Mouse (Mus musculus) embryo, embryonic 9.5 days (tissue): ENCODE data around the gene Hrc.

Experiments
- DNase-seq: peaks from one replicate; pipeline ENCODE4 v3.0.0-alpha.2; 2017; ENCODE audit errors: extremely low spot score

Hrc gene

GRCm38 (mm10) chr7:45335056-45335455, at the start of gene Hrc:
Gene Hrc, plus strand, starts transcription at chr7:45335290.
- DNase-seq: no peak

- DNase-seq: no peak
Measured at GRCm38 (mm10) chr7:45286486-45286885, 48.6 kb upstream of the Hrc start.

DNA sequence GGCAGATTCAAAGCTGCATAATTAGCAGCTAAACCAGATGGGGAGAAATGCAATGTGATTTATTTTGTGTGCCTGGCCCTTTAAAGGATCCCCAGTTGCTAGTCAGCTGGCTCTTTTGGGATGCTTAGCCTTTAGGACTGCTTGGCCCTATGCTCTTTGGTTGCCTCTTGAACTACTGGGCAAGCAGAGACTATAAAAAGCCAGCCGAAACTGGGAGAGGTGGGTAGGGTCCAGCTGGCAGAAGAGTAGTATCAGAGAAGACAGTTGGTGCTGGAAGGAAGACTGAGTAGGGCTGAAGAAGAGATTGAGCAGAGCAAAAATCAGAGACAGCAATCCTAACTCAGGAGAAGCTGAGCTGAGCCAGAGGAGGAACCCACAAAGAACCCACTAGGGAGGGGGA, 38.5 kb upstream of the Hrc start:
- DNase-seq: no peak

GRCm38 (mm10) chr7:45297563-45297962, 37.5 kb upstream of the Hrc start:
- no peak for DNase-seq

DNA sequence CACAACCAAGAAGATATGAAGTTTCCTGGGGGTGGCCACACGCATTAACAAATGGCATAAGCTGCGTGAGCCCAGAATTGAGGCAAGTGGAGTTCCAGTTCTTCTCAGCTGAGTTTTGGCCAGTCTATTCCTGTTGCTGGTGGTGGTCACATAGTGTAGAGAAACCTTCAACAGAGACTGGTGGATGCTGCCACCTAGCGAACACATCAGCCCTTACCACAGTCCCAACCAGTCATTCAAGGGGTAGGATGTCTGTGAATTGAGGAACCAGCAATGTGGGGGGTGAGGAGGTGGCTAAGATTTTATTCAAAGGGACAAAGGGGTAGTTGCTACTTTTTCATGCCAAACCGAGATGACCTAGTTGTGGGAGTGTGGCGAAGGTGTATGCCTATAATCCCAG, 35.3 kb upstream of the Hrc start:
- peak; percentile 58 for DNase-seq

GRCm38 (mm10) chr7:45300270-45300669, 34.8 kb upstream of the Hrc start:
- peak; percentile 53 for DNase-seq

DNA sequence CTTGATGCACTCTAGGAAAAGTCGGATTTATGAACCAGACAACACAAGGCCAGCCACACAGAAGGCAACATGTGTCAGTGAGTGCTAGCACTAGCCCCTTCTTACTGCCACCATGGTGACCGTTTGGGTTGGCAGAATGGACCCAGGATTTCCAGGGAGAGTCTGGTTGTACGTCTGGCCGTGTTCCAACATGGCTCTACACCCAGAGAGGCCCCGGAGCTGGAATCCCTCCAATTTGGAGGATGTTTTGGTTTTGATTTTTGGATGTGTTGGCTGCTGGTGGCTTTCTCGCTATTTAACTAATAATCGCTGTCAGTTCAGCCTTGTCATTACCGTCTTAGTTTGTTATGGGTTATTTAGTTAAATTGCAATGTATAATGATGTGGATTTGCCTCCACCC, 32.5 kb upstream of the Hrc start:
- DNase-seq: no peak

GRCm38 (mm10) chr7:45304869-45305268, 30.2 kb upstream of the Hrc start:
- DNase-seq: no peak

DNA sequence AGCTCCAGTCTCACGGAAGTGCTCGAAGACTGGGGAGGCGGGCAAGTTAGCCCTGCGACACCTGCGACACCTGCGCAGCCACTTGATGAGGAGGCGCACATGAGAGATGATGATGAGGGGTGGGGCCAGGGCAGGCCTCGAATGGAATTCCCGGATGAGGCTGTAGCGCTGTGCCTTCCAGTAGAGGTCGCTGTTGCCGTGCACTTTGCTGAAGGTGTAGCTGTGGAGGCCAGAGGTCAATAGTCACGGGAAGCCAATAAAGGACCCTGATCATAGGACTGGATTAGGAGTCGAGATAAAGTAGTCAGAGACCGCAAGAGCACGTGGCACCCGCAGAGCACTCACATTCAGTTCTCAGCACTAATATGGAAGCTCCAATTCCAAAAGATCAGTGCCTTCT, 29.8 kb upstream of the Hrc start:
- peak; percentile 86 for DNase-seq

DNA sequence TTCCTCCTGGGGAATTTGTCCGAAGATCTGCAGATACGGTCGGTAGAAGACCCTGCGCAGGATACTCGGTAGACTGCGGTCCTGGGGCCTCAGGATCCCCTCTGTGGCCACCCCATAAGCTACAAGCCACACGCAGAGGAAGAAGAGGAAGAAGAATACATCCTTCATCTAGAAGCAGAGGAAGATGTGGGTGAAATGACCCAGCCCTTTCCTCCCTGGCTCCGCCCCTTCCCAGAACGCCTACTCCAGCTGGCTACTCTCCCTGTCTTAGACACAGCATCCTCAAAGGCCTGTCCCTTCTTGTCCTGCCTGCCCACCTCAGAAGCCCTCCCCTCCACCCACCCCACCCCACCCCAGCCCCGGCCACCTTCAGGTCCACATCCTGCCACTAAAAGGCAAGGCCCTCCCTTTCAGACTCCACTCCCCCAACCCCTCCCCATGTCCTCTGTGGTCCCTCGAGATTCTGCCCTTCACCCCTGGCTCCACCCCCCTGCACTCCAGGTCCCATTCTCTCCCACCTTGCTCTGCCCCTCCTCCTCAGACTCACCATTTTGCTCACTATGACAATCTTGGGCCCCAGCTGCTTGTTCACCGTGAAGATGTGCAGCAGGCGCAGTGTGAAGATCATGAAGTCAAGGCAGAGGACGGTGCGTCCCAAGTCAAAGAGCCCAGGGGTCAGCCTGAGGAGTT, 26.4 kb upstream of the Hrc start:
- DNase-seq: no peak

GRCm38 (mm10) chr7:45309455-45309854, 25.6 kb upstream of the Hrc start:
- peak; percentile 65 for DNase-seq

DNA sequence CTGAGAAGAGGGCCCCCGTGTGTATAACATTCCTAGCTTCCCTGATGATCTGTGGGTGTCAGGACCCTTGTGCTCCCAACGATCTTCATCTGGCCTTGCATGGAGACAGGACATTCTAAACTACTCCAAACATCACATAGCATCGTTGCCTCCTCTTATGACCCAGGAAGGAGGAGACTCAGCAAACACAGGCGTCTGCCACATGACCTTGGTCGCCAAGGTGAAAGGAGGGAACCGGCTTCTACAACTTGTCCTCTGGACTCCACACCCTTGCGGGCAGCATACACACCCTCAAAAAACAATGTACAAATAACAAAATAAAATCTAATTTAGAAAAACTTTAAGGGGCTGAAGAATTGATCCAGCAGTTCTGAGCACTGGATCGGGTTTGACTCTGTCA, 23.1 kb upstream of the Hrc start:
- no peak for DNase-seq

DNA sequence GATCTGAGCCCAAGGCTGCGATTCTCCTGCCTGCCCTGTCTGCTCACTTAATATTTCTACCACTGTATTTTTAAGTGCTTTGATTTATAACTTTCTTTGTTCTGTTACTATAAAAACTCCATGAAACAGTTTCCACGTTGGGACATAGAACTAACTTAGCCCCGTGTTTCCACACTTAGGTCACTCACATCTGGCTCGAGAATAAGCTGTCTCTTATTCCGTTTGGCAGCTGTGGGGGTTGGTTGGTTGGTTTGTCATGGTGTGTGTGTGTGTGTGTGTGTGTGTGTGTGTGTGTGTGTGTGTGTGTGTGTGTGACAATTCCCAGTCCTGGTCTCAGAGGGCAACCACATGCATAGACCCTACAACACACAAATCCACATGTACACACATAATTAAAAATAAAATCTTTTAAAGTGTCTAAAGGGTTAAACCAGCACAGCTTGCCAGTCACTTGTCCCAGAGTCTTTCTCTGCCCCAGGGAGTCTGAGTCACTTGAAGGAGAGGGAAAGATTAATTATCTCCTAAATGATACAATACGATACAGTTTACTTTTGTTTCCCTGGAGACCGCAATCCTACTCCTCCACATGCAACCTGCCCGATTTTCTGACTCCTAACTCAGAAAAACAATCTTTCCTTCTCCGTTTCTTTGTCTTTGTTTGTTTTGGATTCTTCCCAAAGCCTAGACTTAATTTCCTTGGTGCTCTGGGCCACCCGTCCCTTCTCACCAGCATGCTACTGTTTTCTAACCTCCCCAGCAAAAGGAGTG, 22.2 kb upstream of the Hrc start:
- no peak for DNase-seq

DNA sequence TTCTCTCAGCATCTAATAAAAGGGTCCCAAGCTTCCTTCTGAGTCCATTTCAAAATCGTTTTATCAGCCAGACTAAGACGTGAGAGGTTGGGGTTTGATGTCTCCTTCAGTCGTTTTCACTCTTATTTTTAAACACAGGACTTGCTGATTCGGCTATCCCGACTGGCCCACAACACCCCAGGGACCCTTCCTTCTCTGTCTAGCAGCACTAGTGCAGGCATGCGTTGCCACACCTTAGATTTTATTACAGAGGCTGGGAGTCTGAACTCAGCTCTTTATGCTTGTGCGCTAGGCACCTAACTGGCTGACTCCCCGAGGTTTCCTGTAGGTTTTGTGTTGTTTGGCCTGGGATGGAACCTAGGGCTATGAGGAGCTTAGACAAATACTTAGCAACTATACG, 21.6 kb upstream of the Hrc start:
- DNase-seq: no peak

DNA sequence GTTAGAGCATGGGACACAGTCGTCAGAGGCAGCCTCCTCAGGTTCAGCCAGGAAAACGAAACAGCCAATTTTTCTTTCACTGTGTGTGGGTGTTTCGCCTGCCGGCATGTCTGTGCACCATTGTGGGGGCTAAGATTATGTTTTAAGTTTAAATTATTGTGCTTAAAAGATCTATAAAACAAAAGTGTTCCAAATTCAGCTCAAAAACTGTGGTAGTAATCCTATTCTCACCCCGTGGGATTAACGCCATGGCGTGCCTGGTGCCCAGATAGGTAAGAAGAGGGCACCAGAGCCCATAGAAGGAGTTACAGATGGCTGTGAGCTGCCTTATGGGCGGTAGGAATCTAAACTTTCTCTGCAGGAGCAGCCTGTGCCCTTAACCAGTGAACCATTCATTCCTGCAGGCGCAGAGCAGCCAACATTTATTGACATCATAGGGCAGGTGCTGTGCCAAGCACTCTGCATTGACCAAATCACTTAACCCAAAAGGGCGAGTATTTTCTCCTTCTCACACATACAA, 19.8 kb upstream of the Hrc start:
- DNase-seq: no peak

DNA sequence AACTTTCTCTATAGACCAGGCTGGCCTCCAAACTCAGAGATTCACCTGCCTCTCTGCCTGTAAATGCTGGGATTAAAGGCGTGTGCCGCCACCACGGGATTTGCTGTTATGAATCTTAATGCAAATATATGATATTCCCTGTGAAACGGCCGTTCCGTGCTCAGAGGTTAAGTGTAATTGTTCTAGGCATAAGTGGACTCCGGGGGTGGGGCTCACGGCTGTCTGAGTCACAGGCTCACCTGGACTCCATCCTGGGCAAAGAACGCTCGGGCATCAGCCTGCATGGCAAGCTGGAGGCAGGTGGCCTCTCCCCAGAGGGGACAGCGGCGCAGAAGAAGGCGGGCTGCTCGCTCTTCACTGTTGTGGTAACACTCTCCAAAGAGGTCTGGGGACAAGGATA, 18.6 kb upstream of the Hrc start:
- DNase-seq: no peak

- DNase-seq: no peak
Measured at GRCm38 (mm10) chr7:45322245-45322644, 12.8 kb upstream of the Hrc start.

DNA sequence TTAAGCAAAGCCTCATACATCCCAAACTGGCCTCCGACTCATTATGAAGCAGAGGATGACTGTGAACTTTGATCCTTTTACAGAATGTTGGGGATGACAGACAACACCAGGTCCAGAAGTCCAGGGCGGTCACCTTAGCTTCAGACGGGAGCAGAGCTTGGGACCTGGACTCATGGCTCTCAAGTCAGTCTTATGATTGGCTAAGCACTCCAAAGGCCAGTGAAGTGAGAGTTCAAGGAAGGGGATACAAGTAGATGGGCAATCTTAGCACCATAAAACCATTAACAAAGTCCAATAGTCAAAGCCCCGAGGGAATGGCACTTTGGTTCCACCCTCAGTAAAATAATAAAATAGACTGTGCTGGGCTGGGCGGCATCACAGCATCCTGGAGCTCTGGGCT, 12.0 kb upstream of the Hrc start:
- DNase-seq: no peak

- no peak for DNase-seq
Measured at GRCm38 (mm10) chr7:45325800-45326199, 9.3 kb upstream of the Hrc start.

DNA sequence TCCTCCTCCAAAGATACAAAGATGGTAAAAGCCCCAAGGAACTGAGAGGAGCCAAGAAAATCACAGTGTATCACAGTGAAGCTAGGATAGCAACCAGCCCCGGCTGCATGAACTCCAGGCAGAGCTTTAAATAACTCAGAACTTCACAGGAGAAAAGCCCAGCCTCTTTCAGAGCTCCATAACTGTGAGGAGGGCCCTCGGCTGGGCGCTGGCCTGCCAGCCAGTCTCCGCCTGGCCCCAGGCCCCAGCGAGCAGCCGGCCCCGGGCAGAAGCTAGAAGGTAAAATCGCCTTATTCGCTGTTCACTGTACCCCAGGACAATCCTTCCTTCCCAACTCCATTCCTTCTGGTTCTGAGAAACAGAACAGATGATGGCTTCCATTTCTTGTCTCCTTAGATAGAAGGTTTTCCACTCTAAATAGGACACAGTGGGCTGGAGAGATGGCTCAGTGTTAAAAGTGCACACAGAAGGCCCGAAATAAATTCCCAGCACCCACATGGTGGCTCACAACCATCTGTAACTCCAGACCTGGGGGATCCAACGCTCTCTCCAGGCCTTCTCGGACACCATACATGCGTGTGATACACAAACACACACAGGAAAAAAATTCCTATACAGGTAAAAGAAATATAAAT, 6.1 kb upstream of the Hrc start:
- no peak for DNase-seq

- DNase-seq: no peak
Measured at GRCm38 (mm10) chr7:45331502-45331901, 3.6 kb upstream of the Hrc start.

DNA sequence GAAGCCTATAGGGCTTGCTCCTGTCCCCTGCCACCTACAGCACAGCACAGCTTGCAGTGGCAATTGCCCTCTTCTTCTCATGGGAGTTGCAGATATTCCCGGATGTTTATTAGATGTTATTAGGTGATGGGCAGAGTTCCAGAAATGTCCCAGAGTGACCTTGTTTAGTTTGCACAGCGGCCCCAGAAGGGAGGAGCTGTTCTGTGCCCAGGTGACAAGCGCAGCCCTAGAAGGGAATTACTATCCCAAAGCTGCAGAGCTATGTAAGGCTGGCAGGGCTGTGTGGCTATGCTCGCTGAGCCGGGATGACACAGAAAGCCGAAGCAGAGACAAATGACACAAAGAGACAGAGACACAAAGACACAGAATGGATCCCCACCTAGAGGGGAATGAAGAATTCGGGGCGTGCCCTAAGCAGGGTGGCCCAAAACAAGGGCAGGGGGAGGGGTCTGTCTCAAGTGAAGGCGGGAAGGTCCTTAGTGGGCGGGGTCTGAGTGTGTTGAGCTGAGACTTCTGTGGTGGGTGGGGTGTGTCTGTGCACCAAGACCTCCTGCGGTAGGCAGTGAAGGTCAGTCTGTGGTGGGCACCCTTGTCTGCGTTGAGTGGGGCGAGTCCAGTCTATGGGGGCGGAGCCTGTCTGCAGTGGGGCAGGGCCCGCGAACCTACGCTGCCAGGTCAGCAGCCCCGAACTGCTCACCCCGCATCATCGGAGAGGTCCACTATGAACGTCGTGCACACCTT, 2.2 kb upstream of the Hrc start:
- DNase-seq: peak; percentile 75
